Mouse (Mus musculus) neural tube, embryonic 13.5 days (tissue): ENCODE results near the gene Zfp2. TPM values are rescaled to one million over a fixed set of nuclear protein-coding genes. Genes with fewer than 3 reads are reported as not detected.

Experiments used
- ATAC-seq: fragments of 200-750 bp; cut with Nextera tagmentation; 2 replicates; pipeline ENCODE4 v1.8.0; 2017; ENCODE audit warnings: low read depth, mild to moderate bottlenecking, moderate TSS enrichment, moderate library complexity
- H3K27ac ChIP-seq: fragments of 300-500 bp; sonication (generic); replicated peaks from 2 replicates; pipeline ENCODE4 v1.5.1; 2015; ENCODE audit warnings: moderate library complexity, mild to moderate bottlenecking, inconsistent platforms
- H3K27me3 ChIP-seq: fragments of 300-500 bp; sonication (generic); 2 replicates; pipeline ENCODE4 v1.6.1; 2015; ENCODE audit warnings: mild to moderate bottlenecking, inconsistent platforms
- H3K36me3 ChIP-seq: fragments of 300-500 bp; sonication (generic); 2 replicates; pipeline ENCODE4 v1.6.1; 2015; ENCODE audit warnings: mild to moderate bottlenecking, inconsistent platforms
- H3K4me1 ChIP-seq: fragments of 300-500 bp; sonication (generic); replicated peaks from 2 replicates; pipeline ENCODE4 v1.6.1; 2015; ENCODE audit warnings: inconsistent platforms
- H3K4me2 ChIP-seq: fragments of 300-500 bp; sonication (generic); 2 replicates; pipeline ENCODE4 v1.6.1; 2015; ENCODE audit warnings: inconsistent platforms, mild to moderate bottlenecking, moderate library complexity
- H3K4me3 ChIP-seq: fragments of 300-500 bp; sonication (generic); 2 replicates; pipeline ENCODE4 v1.5.1; 2015; ENCODE audit warnings: mild to moderate bottlenecking, inconsistent platforms
- H3K9ac ChIP-seq: fragments of 300-500 bp; sonication (generic); 2 replicates; pipeline ENCODE4 v1.6.1; 2015; ENCODE audit warnings: moderate library complexity, mild to moderate bottlenecking, inconsistent platforms
- H3K9me3 ChIP-seq: fragments of 300-500 bp; sonication (generic); 2 replicates; pipeline ENCODE4 v1.6.1; 2016; ENCODE audit warnings: inconsistent platforms
- WGBS: fragments of 180-500 bp; shearing (Covaris S2); methylation state at CpG from one replicate; pipeline ENCODE4 v1.1.7; 2015; 5-methylcytosine and 5-hydroxymethylcytosine counted together
- polyA plus RNA-seq: library from polyadenylated mRNA; unstranded; fragments of >200 nt; fragmentation: Nextera tagmentation; extraction: Ambion mirVana; gene quantifications from 2 replicates; pipeline ENCODE4 v1.2.1, GENCODE M21; 2015

Gene Zfp2
- polyA plus RNA-seq: 38.6 and 43.2 TPM in 2 replicates

DNA sequence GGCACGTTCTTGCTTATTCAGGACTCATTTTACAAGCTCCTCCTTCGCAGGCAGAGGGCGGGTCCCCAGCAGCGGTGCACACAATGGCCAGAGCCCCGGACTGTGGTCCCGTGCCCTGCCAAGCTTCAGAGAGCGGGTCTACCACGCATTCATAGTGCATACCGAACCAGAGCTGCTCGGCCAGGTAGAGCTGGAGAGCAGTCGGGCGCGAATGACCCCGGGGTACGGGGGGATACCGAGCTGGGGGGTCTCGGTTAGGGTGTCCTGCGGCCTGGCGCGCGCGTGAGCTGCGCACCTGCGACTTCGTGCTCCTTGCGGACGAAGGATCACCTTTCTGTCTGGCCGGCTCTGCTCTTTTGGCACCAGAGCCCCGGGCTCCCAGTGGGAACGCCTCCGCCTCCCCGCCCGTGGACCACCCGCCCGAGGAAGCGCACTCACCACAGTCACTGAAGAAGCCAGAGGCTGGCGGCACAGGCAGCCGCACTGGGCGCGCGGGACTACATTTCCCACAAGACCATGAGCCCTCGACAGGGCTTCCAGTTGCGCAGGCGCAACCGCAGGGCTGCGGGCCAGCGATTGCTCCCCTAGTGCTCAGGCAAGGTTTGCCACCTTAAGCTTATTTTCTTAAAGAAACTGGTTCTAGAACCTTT, at the start of gene Zfp2:
Gene Zfp2 (minus strand): TSS at position 495 of the 650 bp plus-strand sequence.
- Histone ChIP-seq H3K4me3 (peak within 1 kb of the TSS; percentile 87), H3K4me1 (peaks cover 10% of the 10 kb centered on the region), H3K27ac (peak within 1 kb of the TSS; percentile 93), H3K9ac (peak within 1 kb of the TSS; percentile 91), H3K4me2 (peak within 1 kb of the TSS; percentile 40), H3K27me3 (no peaks in the 10 kb centered on the region), H3K36me3 (peaks cover 32% of the 10 kb centered on the region), H3K9me3 (peaks cover 24% of the 10 kb centered on the region)
- peak; percentile 99 for ATAC-seq
- WGBS: under 1% methylated on average over 47 of the region's 47 CpGs

DNA sequence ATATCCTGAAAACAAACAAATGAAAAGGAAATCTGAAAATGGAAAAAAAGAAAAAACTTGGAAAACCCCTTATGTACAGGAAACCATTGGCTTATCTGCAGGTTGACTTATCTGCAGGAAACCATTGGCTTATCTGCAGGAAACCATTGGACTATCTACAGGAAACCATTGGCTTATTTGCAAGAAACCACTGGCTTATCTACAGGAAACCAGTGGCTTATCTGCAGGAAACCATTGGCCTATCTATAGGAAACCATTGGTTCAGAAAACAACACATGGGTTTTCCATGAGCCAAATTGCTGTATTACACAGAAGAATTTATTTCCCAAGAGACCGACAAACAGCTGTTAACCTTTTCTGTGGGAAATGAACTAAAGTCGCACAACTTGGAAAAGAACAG, 48.9 kb upstream of the Zfp2 start:
- H3K9ac ChIP-seq: no peak overlapping the region
- H3K27ac ChIP-seq: no peak overlapping the region
- no peaks in the 10 kb centered on the region for H3K36me3 ChIP-seq
- H3K4me1 ChIP-seq: no peaks in the 10 kb centered on the region
- ATAC-seq: no peak
- no peak overlapping the region for H3K4me3 ChIP-seq
- 88% methylated on average over 2 of the region's 2 CpGs for WGBS
- no peaks in the 10 kb centered on the region for H3K9me3 ChIP-seq
- no peak overlapping the region for H3K4me2 ChIP-seq
- H3K27me3 ChIP-seq: no peaks in the 10 kb centered on the region

GRCm38 (mm10) chr11:50953665-50954064, 37.7 kb upstream of the Zfp2 start, which contains the start of gene Prop1:
Prop1 (minus strand) TSS chr11:50953765.
- Histone ChIP-seq H3K4me2 (no peak within 1 kb of the TSS), H3K4me1 (no peaks in the 10 kb centered on the region), H3K36me3 (no peaks in the 10 kb centered on the region), H3K27me3 (no peaks in the 10 kb centered on the region), H3K4me3 (no peak within 1 kb of the TSS), H3K9ac (no peak within 1 kb of the TSS), H3K9me3 (no peaks in the 10 kb centered on the region), H3K27ac (no peak within 1 kb of the TSS)
- ATAC-seq: no peak
- 65% methylated on average over 6 of the region's 6 CpGs for WGBS

- ATAC-seq: no peak
- 80% methylated on average over 14 of the region's 14 CpGs for WGBS
- H3K27ac ChIP-seq: no peak overlapping the region
- H3K36me3 ChIP-seq: no peaks in the 10 kb centered on the region
- H3K27me3 ChIP-seq: no peaks in the 10 kb centered on the region
- H3K4me2 ChIP-seq: no peak overlapping the region
- no peaks in the 10 kb centered on the region for H3K4me1 ChIP-seq
- no peak overlapping the region for H3K4me3 ChIP-seq
- H3K9me3 ChIP-seq: no peaks in the 10 kb centered on the region
- no peak overlapping the region for H3K9ac ChIP-seq
Measured at GRCm38 (mm10) chr11:50952290-50952689, 36.3 kb upstream of the Zfp2 start.

DNA sequence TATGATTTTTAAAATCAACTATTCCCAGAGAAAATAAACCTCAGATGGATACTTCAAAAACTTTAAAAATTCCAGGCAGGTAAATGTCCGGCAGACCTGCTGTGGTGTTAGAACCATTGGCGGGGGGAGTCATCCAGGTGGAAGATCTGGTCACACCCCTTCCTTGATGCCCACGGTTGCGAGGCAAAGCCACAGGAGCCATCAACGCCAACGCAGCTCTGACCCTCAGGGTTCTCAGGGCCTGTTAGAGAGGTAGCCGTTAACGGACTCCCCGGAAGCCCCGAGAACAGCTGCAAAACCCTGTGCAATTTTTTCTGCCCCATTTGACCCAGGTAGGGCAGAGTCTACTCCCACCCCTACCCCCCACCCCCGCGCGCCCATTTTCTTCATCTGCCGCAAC, 27.5 kb upstream of the Zfp2 start, which contains the start of gene 4933414I15Rik:
Gene 4933414I15Rik (minus strand): TSS at position 260 of the 400 bp plus-strand sequence.
- Histone ChIP-seq H3K4me1 (no peaks in the 10 kb centered on the region), H3K27me3 (no peaks in the 10 kb centered on the region), H3K4me2 (no peak within 1 kb of the TSS), H3K9ac (no peak within 1 kb of the TSS), H3K36me3 (no peaks in the 10 kb centered on the region), H3K4me3 (no peak within 1 kb of the TSS), H3K27ac (no peak within 1 kb of the TSS), H3K9me3 (no peaks in the 10 kb centered on the region)
- ATAC-seq: no peak
- WGBS: 80% methylated on average over 14 of the region's 14 CpGs

DNA sequence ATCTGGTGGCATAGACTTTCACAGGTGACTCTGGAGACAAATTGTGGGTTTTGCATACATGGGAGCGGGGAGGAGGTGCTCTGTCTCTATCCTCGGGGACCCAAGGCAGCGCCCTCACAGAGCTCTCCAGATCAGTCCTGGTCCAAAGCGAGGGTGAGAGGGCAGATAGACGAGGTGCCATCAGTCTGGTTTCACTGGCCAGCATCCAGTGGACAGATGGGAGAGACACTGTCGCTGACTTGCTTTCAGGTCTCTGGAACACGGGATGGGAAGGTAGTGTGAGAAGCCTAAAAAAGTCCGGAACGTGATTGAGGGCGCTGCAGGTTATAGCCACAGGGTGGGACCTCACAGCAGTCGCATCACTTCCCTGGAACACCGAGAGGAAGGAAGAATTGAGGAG, 26.4 kb upstream of the Zfp2 start:
- Histone ChIP-seq H3K27me3 (no peaks in the 10 kb centered on the region), H3K9me3 (no peaks in the 10 kb centered on the region), H3K4me1 (no peaks in the 10 kb centered on the region), H3K4me3 (no peak overlapping the region), H3K9ac (no peak overlapping the region), H3K4me2 (no peak overlapping the region), H3K36me3 (no peaks in the 10 kb centered on the region), H3K27ac (no peak overlapping the region)
- 72% methylated on average over 12 of the region's 12 CpGs for WGBS
- ATAC-seq: no peak

DNA sequence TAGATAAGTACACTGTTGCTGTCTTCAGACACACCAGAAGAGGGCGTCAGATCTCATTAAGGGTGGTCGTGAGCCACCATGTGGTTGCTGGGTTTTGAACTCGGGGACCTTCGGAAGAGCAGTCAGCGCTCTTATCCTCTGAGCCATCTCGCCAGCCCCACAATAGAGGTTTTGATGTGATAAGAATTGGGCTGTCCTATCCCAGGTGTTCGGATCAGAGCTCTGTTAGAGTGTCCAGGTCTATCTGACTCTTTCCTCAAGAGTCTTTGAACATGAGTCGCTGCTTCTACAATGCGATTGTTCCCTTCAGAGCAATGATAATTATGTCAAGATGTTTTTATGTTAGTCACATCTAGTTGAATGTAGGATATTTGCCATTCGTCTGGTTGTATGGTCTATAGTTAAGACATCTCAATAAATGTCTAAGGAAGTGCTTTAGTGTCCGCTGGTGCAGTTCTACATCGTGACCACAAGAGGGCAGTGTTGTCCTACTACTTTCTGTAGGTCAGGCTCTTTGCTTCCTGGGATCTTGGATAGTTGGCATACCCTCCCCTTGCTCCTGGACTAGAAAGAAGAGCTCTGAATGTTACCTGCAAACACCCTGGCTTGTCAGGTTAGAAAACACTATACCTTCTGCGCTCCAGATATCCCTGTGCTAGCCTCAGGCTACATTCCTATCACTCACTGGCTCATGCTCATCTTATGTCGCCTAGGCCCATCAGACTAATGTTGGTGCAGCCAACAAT, 23.8 kb upstream of the Zfp2 start:
- Histone ChIP-seq H3K4me2 (no peak overlapping the region), H3K9me3 (no peaks in the 10 kb centered on the region), H3K4me3 (no peak overlapping the region), H3K27ac (no peak overlapping the region), H3K9ac (no peak overlapping the region), H3K27me3 (no peaks in the 10 kb centered on the region), H3K4me1 (no peaks in the 10 kb centered on the region), H3K36me3 (no peaks in the 10 kb centered on the region)
- WGBS: 36% methylated on average over 14 of the region's 14 CpGs
- peak; percentile 63 for ATAC-seq

DNA sequence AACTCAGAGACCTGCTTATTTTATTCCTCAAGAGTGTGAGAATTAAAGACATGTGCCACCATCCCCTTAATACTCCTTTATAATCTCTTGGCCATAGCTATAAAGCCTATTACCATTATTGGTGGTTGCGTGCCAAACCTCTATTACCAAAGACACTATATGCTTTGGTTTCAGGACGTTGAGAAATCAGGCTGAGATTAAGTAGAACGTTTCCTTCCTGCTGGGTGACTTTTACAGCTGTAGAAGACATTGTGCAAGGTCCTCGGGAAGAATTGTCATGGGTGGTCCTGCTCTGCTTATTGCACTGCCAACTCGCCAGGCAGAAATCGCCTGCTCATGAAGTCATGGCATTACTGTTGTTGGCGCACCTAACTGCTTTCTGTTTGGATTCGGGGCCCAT, 22.5 kb upstream of the Zfp2 start:
- H3K36me3 ChIP-seq: no peaks in the 10 kb centered on the region
- 79% methylated on average over 8 of the region's 8 CpGs for WGBS
- no peaks in the 10 kb centered on the region for H3K4me1 ChIP-seq
- no peak overlapping the region for H3K4me2 ChIP-seq
- no peak overlapping the region for H3K4me3 ChIP-seq
- H3K9ac ChIP-seq: no peak overlapping the region
- H3K27ac ChIP-seq: no peak overlapping the region
- ATAC-seq: no peak
- no peaks in the 10 kb centered on the region for H3K27me3 ChIP-seq
- H3K9me3 ChIP-seq: no peaks in the 10 kb centered on the region

DNA sequence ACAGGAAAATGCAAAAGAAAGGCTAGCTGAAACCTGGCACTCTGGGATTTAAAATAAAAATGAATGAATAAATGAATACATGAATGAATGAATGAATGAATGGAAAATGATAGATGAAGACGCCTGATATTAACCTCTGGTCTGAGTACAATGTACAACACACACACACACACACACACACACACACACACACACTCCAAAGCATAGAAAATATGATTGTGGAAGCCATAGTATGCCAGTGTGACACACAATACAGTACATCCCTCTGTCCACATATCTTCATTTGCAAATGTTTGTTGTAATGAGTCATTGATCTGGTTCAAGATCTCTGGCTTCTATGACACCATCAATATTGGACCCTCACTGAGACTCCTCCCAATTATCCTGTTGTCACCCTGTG, 16.1 kb upstream of the Zfp2 start:
- H3K27ac ChIP-seq: peak overlapping the region; percentile 70
- ATAC-seq: peak; percentile 63
- no peaks in the 10 kb centered on the region; the same call in 1 of the 2 replicates for H3K36me3 ChIP-seq
- H3K4me1 ChIP-seq: peaks cover 13% of the 10 kb centered on the region
- no peaks in the 10 kb centered on the region for H3K27me3 ChIP-seq
- H3K9ac ChIP-seq: 0 out of 2 replicates have a peak overlapping the region, but pooled peaks have one; percentile 84
- no peaks in the 10 kb centered on the region for H3K9me3 ChIP-seq
- H3K4me2 ChIP-seq: peak overlapping the region; percentile 90
- 75% methylated on average over 1 of the region's 1 CpGs for WGBS
- peak overlapping the region; percentile 60 for H3K4me3 ChIP-seq

DNA sequence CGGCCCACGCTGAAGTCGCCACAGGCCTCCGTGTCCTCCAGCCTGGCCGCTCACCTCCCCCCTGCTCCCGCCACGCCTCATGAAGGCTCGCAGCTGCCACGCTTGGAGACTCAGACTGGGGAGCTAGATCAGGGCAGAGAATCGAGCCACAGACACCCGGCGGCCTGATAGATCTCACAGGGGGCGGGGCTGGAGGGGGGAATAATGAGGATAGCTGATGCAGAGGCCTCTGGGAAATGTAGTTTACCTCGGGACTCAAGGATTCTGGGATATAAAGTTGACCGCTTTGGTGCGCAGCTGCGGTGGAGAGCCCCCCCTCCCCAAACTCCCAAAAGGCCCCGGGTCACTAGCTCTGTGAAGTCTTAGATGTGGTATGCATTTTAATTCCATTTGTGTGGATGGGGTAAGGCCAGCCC, 15.5 kb upstream of the Zfp2 start, which contains the start of gene Zfp354b:
Gene Zfp354b (minus strand): TSS at position 183 of the 416 bp plus-strand sequence.
- under 1% methylated on average over 18 of the region's 18 CpGs for WGBS
- Histone ChIP-seq H3K4me2 (peak within 1 kb of the TSS; percentile 90), H3K4me1 (peaks cover 13% of the 10 kb centered on the region), H3K4me3 (peak within 1 kb of the TSS; percentile 60), H3K9me3 (no peaks in the 10 kb centered on the region), H3K9ac (peak within 1 kb of the TSS; percentile 84), H3K27me3 (no peaks in the 10 kb centered on the region), H3K36me3 (no peaks in the 10 kb centered on the region; the same call in 1 of the 2 replicates), H3K27ac (peak within 1 kb of the TSS; percentile 82)
- peak; percentile 96 for ATAC-seq

- H3K27ac ChIP-seq: peak overlapping the region; percentile 82
Measured at GRCm38 (mm10) chr11:50931021-50931420, 15.1 kb upstream of the Zfp2 start.

DNA sequence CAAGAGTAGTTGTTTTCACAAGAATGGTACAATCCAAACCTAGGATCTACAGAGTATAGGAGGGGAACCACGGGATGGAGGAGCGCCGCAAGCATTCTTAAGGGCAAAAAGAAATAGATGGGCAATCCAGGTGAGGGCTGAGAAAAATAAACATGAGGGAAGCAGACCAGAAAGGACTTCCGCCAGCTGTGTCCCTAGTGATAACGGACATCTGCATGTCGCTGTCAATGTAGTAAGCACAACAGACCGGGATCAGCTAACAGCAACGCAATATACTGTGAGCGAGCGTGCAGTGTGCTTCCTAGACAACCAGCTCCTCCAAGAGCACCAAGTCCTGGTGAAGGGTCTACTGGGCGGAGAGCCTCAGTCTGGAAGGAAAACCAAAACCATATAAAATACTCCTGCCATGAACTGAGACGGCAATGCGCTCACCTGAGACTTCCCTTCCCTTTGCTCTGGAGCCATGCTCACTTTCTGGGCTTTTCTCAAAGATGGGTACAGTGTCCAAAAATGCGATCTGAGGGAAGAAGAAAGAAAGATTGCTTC, 14.6 kb upstream of the Zfp2 start:
- Histone ChIP-seq H3K9me3 (no peaks in the 10 kb centered on the region), H3K4me1 (peaks cover 13% of the 10 kb centered on the region), H3K36me3 (no peaks in the 10 kb centered on the region; the same call in 1 of the 2 replicates), H3K27me3 (no peaks in the 10 kb centered on the region), H3K9ac (peak overlapping the region; percentile 84), H3K27ac (peak overlapping the region; percentile 82), H3K4me2 (peak overlapping the region; percentile 90), H3K4me3 (peak overlapping the region; percentile 60)
- 31% methylated on average over 14 of the region's 14 CpGs for WGBS
- ATAC-seq: no peak

More at GRCm38 (mm10) chr11:50931021-50931420, 15.1 kb upstream of the Zfp2 start:
- Histone ChIP-seq H3K4me3 (peak overlapping the region; percentile 60), H3K9ac (peak overlapping the region; percentile 84), H3K27me3 (no peaks in the 10 kb centered on the region), H3K4me2 (peak overlapping the region; percentile 90), H3K36me3 (no peaks in the 10 kb centered on the region; the same call in 1 of the 2 replicates), H3K4me1 (peaks cover 13% of the 10 kb centered on the region), H3K9me3 (no peaks in the 10 kb centered on the region)
- peak; percentile 80 for ATAC-seq
- WGBS: 2% methylated on average over 16 of the region's 16 CpGs
